Mouse (Mus musculus): ENCODE measurements around the gene Zfp872. TPM values are rescaled to one million over a fixed set of nuclear protein-coding genes. Genes with fewer than 3 reads are reported as not detected.
"Not testable (repeated sequence)": the region's sequence is repeated elsewhere in the genome, so short reads cannot be mapped to it uniquely, and the experiment has no call there.

The Zfp872 gene
- total RNA-seq (2017), result not detected in 2 replicates

DNA sequence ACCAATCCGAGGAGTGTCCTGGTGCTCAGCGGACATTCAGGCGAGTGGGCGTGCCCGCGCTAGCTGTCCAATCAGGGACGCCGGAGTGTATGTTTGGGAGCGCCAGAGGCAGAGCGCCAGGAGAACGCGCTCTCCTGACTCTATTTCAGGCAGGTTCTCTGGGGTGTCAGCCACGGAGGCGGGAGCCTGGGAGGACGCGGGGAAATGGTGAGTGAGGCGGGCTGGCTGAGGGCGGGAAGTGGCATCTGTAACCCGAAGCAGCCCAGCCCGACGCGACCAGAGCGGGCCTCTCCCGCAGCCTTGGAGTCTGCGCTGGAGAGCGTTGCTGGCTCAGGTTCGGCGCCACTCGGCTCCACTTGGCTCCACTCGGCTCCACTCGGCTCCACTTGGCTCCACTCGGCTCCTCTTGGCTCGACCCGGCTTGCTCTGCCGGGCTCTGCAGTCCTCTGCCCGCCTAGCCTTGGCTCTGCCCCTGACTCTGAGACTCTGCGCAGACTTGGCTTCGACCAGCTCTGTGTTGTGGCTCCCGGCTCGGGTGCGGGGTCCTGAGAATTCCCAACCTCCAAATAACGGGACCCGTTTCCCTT lies at the start of gene Zfp872:
Gene Zfp872, plus strand, starts transcription at position 66 of the 587 bp plus-strand sequence.
- peak; percentile 36 to 46; a peak in 3 of 4 replicates for ATAC-seq (replicated peaks in 1 of 2; ENCODE audit: insufficient read depth in 1 of 2, low FRiP score in 2 of 2, low TSS enrichment in 1 of 2, low read depth in 1 of 2, poor library complexity in 2 of 2, severe bottlenecking in 2 of 2)

DNA sequence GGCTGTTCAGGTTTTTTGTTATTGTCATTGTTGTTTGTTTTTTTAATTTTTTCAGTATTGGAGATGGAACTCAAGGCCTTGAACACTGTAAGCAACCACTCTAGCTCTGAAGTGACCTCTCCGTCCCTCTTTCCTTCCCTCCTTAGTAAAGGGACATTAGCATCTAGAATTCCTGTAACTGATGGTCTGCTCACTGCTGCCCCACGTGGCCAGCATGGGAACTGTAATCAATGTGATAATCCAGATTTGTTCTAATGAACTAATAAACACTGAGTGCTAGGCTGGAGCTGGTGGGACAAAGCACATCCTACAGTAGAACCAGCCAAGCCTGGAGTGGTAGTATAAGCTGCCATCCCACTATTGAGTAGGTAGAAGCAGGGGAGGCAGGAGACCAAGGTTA lies 49.4 kb upstream of the Zfp872 start:
- no peak for ATAC-seq (replicated peaks in 1 of 2; ENCODE audit: insufficient read depth in 1 of 2, low FRiP score in 2 of 2, low TSS enrichment in 1 of 2, low read depth in 1 of 2, poor library complexity in 2 of 2, severe bottlenecking in 2 of 2)

DNA sequence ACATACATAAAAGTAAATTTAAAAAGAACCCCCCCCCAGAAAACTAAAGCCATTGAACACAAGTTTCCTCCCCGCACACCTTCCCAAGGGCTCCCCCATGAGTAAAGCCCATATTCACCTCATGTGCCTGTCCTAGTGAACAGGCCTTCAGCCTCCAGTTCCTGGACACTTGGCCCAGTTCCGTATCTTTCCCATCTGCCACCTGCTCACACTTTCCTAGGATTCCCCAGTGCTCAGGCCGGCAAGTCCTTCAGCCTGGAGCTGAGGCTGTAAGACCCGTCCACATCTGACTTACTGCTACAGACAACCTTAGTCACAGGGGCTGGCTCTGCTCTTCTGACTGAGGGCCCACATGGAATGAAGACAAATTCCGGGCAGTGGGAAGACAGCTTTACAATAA lies 48.1 kb upstream of the Zfp872 start:
- no peak for ATAC-seq (replicated peaks in 1 of 2; ENCODE audit: insufficient read depth in 1 of 2, low FRiP score in 2 of 2, low TSS enrichment in 1 of 2, low read depth in 1 of 2, poor library complexity in 2 of 2, severe bottlenecking in 2 of 2)

DNA sequence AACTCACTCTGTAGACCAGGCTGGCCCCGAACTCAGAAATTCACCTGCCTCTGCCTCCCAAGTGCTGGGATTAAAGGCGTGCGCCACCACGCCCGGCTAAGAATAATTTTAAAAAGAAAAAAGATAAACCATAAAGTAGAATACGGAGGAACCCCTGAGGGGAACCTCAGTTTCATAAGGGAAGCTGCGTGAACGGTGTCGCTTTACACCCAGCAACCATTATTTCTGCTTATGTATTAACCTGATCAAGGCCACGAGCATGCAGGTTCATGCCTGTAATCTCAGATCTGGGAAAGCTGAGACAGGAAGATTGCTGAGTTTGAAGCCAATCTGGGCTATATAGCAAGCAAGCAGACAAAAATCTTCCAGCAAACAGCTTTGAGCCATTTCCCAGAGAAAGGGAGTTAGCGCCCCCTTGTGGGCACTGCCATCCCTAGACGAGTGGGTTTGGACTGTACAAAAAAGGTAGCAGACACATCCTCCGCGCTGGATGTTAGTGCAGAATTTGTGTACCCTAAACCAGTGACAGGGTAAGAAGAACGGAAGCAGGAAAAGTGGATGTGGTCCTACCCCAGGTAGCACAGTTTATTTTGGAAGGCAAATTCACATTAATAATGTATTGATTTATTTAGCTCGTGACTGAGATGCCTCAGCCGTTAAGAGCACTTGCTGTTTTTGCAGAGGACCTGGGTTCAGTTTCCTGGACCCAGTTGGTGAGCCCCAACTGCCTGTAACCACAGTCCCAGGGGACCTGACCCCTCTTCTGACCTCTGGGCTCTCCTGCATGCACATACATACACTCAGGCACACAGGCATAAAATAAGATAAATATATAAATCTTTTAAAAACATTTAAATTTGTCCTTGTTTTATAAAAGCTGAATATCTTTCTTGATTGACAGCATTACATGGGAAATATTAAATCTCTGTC lies 44.5 kb upstream of the Zfp872 start:
- ATAC-seq (replicated peaks in 1 of 2; ENCODE audit: insufficient read depth in 1 of 2, low FRiP score in 2 of 2, low TSS enrichment in 1 of 2, low read depth in 1 of 2, poor library complexity in 2 of 2, severe bottlenecking in 2 of 2), result peak; percentile 83 to 89

DNA sequence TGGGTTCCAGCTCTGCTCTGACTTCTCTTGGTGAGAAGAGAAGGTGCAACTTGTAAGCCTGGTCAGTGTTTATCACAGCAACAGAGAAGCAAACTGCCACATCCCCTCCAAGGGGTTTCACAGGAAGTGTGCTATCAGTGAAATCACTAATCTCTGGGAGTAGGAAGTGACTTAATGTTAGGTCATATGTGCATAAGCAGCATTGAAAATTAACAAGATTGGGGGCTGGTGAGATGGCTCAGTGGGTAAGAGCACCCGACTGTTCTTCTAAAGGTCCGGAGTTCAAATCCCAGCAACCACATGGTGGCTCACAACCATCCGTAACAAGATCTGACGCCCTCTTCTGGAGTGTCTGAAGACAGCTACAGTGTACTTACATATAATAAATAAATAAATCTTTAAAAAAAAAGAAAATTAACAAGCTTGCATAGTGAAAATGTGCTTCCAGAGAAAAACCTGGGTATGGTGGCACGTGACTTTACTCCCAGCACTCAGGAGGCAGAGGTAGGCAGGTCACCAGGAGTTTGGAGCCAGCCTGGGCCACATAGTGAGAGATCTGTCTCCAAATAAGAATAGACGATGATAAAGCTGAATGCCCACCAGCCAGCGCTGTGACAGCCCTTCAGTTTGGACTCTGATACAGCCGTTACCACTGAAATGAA lies 43.5 kb upstream of the Zfp872 start:
- peak in 1 of 2 experiments; percentile 29; a peak in 1 of 4 replicates for ATAC-seq (replicated peaks in 1 of 2; ENCODE audit: insufficient read depth in 1 of 2, low FRiP score in 2 of 2, low TSS enrichment in 1 of 2, low read depth in 1 of 2, poor library complexity in 2 of 2, severe bottlenecking in 2 of 2)

DNA sequence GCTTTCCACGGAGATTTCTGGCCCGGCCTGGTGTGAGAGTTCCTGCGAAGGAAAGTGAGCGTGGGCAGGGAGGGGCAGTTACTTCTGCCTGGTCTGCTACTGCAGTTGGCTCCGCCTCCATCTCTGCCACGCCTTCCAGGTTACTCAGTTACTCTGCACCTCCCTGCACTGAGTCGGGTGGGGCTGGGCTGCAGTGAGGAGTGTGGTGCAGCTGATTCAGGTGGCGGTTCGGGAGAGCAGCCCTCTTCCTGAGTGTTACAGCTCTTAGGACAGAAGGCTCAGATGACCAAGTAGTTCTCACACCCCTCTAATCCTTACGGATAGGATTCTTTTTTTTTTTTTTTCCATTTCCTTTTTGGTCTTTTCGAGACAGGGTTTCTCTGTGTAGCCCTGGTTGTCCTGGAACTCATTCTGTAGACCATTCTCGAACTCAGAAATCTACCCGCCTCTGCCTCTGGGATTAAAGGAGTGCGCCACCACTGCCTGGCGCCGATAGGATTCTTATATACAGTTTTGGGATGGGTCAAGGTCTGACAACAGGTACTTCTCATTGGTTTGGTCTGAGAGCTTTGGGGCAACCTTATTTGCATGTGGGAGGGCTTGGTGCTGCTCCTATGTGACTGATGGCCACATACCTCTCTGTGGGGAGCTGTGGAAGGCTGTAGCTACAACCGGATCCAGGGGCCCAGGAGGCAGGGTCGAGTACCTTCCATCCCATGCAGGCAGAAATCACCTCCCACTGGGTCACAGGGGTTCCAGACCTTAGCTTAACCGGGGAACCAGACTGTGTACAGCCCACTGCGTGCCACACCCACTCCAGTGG lies 38.3 kb upstream of the Zfp872 start:
- ATAC-seq (replicated peaks in 1 of 2; ENCODE audit: insufficient read depth in 1 of 2, low FRiP score in 2 of 2, low TSS enrichment in 1 of 2, low read depth in 1 of 2, poor library complexity in 2 of 2, severe bottlenecking in 2 of 2), result no peak

DNA sequence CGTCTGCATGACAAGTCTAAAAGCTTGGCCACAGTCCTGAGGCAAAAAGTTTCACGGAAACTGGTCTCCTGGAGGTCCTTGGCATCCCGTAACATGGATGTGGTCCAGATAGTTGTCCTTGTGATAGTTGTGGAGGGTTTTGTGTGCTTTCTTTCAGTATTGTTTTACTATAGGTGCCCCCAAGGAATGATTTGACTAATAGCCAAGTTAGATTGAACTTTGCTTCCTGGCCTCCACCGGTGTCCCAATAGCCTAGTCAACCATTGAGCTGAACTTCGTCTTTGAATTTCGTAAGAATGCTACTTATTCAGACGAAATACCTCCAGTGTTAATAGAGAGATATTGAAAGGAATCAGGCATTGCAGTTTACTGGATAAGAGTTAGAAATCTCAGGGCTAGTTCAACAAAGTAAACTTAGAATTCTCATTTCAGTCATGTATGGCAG lies 37.6 kb upstream of the Zfp872 start:
- not testable (repeated sequence) for ATAC-seq (replicated peaks in 1 of 2; ENCODE audit: insufficient read depth in 1 of 2, low FRiP score in 2 of 2, low TSS enrichment in 1 of 2, low read depth in 1 of 2, poor library complexity in 2 of 2, severe bottlenecking in 2 of 2)

DNA sequence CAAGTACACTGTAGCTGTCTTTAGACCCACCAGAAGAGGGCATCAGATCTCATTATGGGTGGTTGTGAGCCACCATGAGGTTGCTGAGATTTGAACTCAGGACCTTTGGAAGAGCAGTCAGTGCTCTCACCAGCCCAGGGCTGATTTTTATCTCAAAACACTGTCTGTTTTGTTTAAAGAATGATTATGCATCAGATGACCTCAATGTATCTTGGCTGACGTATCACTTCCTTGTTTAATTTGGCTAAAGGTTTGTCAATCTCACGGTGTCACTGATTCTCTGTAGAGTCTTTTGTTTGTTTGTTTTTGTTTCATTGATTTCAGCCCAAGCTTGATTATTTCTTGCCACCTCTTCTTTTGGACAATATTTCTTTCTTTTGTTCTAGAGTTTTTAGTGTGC lies 36.9 kb upstream of the Zfp872 start:
- no peak for ATAC-seq (replicated peaks in 1 of 2; ENCODE audit: insufficient read depth in 1 of 2, low FRiP score in 2 of 2, low TSS enrichment in 1 of 2, low read depth in 1 of 2, poor library complexity in 2 of 2, severe bottlenecking in 2 of 2)

DNA sequence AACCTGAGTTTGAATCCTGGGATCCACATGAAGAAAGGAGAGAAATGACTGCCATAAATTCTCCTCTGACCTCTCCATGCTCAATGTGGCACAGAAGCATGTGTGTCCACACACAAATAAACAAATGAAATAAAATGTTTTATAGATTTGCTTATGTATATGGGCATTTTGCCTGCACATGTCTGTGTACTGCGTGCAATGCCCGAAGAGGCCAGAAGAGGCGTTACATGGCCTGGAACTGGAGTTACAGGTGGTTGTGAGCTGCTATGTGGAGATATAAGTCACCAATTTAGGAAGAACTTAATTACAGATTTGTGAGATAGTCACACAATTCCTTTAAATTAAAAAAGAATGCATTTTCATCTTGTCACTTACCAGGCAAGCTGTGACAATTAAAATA lies 34.1 kb upstream of the Zfp872 start:
- no peak for ATAC-seq (replicated peaks in 1 of 2; ENCODE audit: insufficient read depth in 1 of 2, low FRiP score in 2 of 2, low TSS enrichment in 1 of 2, low read depth in 1 of 2, poor library complexity in 2 of 2, severe bottlenecking in 2 of 2)

DNA sequence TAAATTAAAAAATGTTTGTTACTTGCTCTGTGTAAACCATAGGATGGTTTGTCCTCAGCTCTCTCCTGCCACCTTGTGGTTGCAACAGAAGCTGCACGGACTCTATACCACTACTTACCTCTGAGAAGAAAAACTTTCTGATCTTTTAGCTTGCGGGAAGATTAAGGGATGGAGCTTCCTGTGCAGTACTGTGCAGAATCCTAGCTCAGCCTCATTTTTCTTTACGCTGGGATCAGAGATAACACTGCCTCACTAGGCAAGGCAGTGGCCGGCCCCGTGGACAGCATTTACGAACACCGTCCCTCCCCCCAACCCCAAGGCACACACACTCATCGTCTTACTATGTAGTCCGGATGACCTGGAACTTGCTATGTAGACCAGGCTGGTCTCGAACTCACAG lies 32.3 kb upstream of the Zfp872 start:
- ATAC-seq (replicated peaks in 1 of 2; ENCODE audit: insufficient read depth in 1 of 2, low FRiP score in 2 of 2, low TSS enrichment in 1 of 2, low read depth in 1 of 2, poor library complexity in 2 of 2, severe bottlenecking in 2 of 2), result peak; percentile 57; a peak in 2 of 4 replicates

DNA sequence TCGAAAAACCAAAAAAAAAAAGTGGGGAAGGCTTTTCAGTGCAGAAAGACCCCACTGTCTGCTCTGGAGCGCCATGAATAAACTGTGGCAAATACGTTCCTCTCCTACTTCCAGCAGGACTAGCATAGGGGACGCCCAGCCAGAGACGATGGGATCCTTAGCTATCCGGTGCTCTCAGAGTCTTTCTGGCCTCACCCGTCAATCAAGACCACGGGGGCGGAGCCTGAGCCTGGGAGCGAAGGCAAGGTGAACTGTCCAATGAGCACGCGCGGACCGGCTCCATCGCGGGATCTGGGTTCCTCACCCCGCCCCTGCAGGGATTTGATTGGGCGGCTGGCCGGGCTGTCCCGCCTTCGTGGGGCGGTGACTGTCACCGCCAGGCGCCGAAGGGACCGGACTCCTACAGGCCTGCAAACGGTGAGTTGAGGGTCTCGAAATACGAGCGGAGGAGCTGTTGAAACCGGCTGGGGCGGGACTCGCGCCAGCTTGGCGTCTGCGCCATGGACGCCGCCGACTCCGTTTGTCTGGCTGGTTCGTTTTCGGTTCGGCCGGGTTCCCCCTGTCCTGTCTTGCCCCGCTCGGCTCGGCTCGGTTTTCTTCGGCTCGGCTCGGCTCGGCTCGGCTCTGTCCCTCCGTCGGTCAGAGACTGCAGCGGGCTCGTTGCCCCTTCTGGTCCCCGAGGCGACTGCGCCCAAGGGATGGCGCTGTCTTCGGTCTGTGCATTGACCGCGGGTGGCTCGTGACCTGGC lies 31.2 kb upstream of the Zfp872 start, which contains the start of gene Pigyl:
Gene Pigyl, plus strand, starts transcription at position 350 of the 749 bp plus-strand sequence.
- ATAC-seq (replicated peaks in 1 of 2; ENCODE audit: insufficient read depth in 1 of 2, low FRiP score in 2 of 2, low TSS enrichment in 1 of 2, low read depth in 1 of 2, poor library complexity in 2 of 2, severe bottlenecking in 2 of 2), result peak; percentile 96 to 98

DNA sequence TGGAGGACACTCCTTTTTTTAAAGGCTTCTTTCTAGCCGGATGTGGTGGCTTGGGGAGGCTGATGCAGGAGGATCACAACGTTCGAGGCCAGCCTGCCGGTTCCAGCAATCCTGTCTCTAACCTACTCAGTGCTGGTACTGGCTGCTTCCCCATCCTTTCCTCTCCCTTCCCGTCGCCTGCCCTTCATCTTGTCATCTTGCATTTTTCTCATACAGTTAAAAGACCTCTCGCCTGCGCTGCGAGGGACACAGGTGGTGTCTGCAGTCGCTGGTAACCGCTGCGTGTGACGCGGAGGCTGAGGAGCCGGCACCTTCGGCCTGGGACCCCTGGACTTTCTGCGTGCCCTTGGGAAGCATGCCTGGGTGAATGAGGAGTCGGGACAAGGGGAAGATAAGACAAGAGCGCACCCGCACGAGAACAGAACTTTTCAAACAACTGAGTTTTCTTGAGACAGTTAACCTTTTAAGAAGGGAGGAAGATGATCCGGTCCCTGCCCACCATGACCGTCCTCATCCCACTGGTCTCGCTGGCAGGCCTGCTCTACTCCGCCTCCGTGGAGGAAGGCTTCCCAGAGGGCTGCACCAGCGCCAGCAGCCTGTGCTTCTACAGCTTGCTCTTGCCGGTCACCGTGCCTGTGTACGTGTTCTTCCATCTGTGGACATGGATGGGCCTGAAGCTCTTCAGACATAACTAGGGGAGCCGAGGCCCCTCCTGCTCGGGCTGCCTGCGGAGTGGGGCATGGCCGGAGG lies 30.2 kb upstream of the Zfp872 start:
- ATAC-seq (replicated peaks in 1 of 2; ENCODE audit: insufficient read depth in 1 of 2, low FRiP score in 2 of 2, low TSS enrichment in 1 of 2, low read depth in 1 of 2, poor library complexity in 2 of 2, severe bottlenecking in 2 of 2), result no peak

DNA sequence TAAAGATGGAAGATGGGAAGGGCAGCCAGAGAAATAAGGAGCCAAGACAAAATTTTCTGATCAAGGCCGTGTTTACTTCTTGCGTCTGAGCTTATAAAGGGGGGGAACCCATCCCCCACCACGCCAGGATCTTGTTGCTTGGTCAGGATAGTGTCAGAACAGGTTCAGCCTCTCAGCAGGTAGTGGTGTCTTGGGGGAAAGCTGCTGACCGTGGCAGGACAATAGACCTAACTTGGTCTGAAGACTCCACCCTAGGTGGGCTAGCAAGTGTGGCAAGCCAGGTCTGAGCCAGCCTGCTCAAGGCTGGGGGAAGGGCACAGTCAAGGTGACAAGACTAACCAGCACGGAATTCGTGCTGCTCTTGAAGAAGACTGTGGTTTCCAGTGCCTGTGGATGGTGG lies 26.6 kb upstream of the Zfp872 start:
- no peak for ATAC-seq (replicated peaks in 1 of 2; ENCODE audit: insufficient read depth in 1 of 2, low FRiP score in 2 of 2, low TSS enrichment in 1 of 2, low read depth in 1 of 2, poor library complexity in 2 of 2, severe bottlenecking in 2 of 2)

DNA sequence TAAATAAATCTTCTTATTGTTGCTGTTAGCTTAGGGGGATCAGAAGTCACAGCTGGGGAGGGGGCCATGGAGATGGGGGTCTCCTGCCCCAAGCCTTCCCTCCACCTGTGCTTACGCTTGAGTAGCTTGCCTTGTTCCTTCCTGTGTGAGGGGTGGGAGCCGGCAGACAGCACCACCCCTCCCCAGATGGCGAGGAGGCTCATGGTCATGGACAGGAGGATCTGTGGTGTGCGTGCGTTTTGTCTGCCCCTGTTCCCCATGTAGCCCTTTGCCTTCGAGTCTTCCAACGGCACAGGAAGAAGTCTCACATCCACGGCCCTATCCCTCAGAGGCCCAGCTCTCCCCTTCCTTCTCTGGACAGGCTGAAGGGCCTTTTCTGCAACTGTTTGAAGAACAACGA lies 25.6 kb upstream of the Zfp872 start:
- ATAC-seq (replicated peaks in 1 of 2; ENCODE audit: insufficient read depth in 1 of 2, low FRiP score in 2 of 2, low TSS enrichment in 1 of 2, low read depth in 1 of 2, poor library complexity in 2 of 2, severe bottlenecking in 2 of 2), result no peak

DNA sequence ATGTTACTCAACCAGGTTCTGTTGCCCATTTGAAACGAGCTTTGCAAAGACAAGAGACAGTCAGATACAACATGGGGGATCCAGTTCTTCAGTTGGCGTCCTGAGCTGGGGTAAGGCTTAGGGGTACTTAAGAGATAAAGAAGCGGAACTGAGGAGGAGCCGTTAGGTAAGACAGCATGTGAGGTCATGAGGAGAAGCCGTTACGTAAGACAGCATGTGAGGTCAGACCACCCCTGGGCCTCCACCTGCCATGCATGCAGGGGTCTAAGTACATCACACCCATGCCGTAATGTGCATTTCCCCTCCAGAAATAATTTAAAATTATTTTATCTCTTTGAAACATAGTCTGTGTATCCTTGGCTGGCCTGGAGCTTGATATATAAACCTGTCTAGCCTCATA lies 25.0 kb upstream of the Zfp872 start:
- ATAC-seq (replicated peaks in 1 of 2; ENCODE audit: insufficient read depth in 1 of 2, low FRiP score in 2 of 2, low TSS enrichment in 1 of 2, low read depth in 1 of 2, poor library complexity in 2 of 2, severe bottlenecking in 2 of 2), result peak in 1 of 2 experiments; percentile 25; a peak in 1 of 4 replicates
